Mouse (Mus musculus): Measurements from ENCODE around the gene Psmb6. TPM values are rescaled to one million over a fixed set of nuclear protein-coding genes. Genes with fewer than 3 reads are reported as not detected.
"Not testable (repeated sequence)": the region's sequence is repeated elsewhere in the genome, so short reads cannot be mapped to it uniquely, and the experiment has no call there.

Gene Psmb6
- polyA plus RNA-seq, 1 experiment from 2014 or later, result 763 TPM

DNA sequence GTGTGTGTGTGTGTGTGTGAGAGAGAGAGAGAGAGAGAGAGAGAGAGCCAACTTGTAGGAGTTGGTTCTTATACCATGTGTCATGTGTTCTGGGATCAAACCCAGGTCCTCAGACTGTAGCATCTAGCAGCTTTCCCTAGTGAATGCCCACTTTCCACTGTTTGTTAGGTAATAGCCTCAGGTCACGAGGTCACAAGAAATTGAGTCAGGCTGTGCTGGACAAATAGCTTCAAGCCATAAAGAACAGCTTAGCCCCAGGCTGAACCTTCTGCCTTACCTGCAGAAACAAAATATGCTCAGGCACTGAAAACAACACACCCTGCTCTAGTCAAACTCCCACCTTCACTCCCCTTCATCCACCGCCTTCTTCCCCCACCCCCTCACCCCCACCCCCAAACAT, 13.9 kb upstream of the Psmb6 start:
- Histone ChIP-seq H3K27me3 (no peaks in the 10 kb centered on the region), H3K4me1 (replicated peaks) (peaks cover 10% of the 10 kb centered on the region), H3K9me3 (no peaks in the 10 kb centered on the region), H3K36me3 (no peaks in the 10 kb centered on the region), H3K4me2 (no peak overlapping the region), H3K4me3 (no peak overlapping the region), H3K27ac (replicated peaks) (no peak overlapping the region), H3K9ac (no peak overlapping the region)
- no peak for ATAC-seq (ENCODE audit: low FRiP score, low read depth)
- WGBS, result 84% methylated on average over 2 of the region's 2 CpGs

- H3K4me3 ChIP-seq, result no peak overlapping the region
- H3K4me2 ChIP-seq, result no peak overlapping the region
- H3K4me1 ChIP-seq (replicated peaks), result peaks cover 10% of the 10 kb centered on the region
- H3K9me3 ChIP-seq, result no peaks in the 10 kb centered on the region
- no peak overlapping the region for H3K9ac ChIP-seq
- no peak for ATAC-seq (ENCODE audit: low FRiP score, low read depth)
- WGBS, result 93% methylated on average over 7 of the region's 7 CpGs
- H3K27me3 ChIP-seq, result no peaks in the 10 kb centered on the region
- H3K27ac ChIP-seq (replicated peaks), result no peak overlapping the region
- H3K36me3 ChIP-seq, result no peaks in the 10 kb centered on the region
Measured at GRCm38 (mm10) chr11:70511825-70512224, 13.3 kb upstream of the Psmb6 start.

DNA sequence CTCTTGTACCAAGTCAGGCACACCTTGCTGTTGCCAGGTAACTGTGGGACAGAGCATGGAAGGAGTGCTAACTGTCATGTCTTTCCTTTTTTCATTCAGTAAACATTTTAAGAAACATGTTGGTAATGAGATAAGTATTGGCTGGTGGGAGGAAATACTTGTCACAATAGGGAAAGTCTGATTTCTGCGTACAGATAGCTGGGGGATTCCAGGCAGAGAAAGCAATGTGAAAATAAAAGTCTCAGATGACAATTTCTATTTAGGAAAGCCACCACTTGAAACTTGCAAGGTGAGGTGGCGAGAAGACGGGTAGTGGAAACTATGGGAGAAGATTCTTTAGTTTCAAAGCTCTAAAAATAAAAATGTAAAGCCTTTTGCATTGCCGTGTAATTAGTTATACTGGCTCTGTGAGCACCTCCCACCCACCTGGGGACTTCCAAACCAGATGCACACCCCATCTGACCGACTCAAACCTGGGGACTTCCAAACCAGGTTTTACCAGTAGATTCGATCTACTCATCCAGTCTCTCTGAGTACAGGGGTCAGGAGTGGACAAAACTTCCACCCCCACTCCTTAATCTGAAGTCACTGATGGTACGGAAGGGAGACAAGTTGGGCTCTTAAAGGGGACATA, 12.3 kb upstream of the Psmb6 start:
- Histone ChIP-seq H3K4me3 (no peak overlapping the region), H3K4me1 (replicated peaks) (peaks cover 10% of the 10 kb centered on the region), H3K27ac (replicated peaks) (no peak overlapping the region), H3K27me3 (no peaks in the 10 kb centered on the region), H3K9ac (no peak overlapping the region), H3K4me2 (no peak overlapping the region), H3K36me3 (no peaks in the 10 kb centered on the region), H3K9me3 (no peaks in the 10 kb centered on the region)
- ATAC-seq (ENCODE audit: low FRiP score, low read depth), result no peak
- 82% methylated on average over 7 of the region's 7 CpGs for WGBS

DNA sequence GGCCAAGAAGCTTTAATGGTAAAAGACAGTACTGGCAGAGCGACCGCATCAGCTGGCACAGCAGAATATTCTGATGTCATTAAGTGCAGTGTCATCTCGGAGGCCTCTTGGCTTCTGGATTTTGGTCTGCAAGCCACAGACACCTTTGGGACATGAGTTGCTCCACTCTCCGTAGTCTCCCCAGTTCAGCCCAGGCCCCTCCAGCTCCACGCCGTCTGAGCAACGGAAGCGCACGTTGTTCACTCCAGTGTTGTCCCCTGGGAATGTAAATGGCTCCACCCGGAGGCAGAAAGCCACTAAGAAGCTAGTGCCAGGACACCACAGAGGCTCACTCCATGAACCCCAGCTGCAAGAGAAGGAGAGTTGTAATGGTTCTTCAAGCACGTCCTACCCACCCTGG, 11.6 kb upstream of the Psmb6 start:
- Histone ChIP-seq H3K4me2 (no peak overlapping the region), H3K4me3 (no peak overlapping the region), H3K9ac (no peak overlapping the region), H3K27ac (replicated peaks) (no peak overlapping the region), H3K36me3 (no peaks in the 10 kb centered on the region), H3K9me3 (no peaks in the 10 kb centered on the region), H3K4me1 (replicated peaks) (peaks cover 10% of the 10 kb centered on the region), H3K27me3 (no peaks in the 10 kb centered on the region)
- 43% methylated on average over 11 of the region's 11 CpGs for WGBS
- no peak for ATAC-seq (ENCODE audit: low FRiP score, low read depth)

- Histone ChIP-seq H3K9ac (no peak within 1 kb of the TSS), H3K27ac (replicated peaks) (no peak within 1 kb of the TSS), H3K4me2 (no peak within 1 kb of the TSS), H3K9me3 (no peaks in the 10 kb centered on the region), H3K27me3 (no peaks in the 10 kb centered on the region), H3K4me1 (replicated peaks) (peaks cover 10% of the 10 kb centered on the region), H3K4me3 (no peak within 1 kb of the TSS), H3K36me3 (no peaks in the 10 kb centered on the region)
- ATAC-seq (ENCODE audit: low FRiP score, low read depth), result no peak
- 90% methylated on average over 7 of the region's 7 CpGs for WGBS
Measured at GRCm38 (mm10) chr11:70514288-70514687, 10.9 kb upstream of the Psmb6 start, which contains the start of gene Vmo1. TSS of gene Vmo1 (minus strand) at chr11:70514616.

DNA sequence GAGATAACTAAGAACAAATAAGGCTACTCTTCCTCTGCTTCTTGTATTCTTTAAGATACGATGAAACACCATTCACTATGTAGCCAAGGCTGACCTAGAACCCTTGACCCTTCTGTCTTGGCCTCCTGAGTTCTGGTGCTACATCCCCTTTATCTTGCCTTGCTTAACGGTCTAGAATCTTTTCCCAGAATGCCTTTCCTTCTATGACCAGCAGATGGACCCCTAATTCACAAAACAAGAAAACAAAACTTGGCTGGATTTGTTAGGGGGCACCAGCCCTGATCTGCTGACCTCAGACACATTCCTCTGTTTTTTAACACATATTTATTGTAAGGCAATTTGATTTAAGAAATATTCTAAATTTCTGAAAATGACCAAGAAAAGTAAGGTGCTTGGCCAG, 8.8 kb upstream of the Psmb6 start:
- Histone ChIP-seq H3K27ac (replicated peaks) (no peak overlapping the region), H3K4me2 (no peak overlapping the region), H3K27me3 (no peaks in the 10 kb centered on the region), H3K4me1 (replicated peaks) (peaks cover 7% of the 10 kb centered on the region), H3K9ac (no peak overlapping the region), H3K4me3 (no peak overlapping the region), H3K36me3 (no peaks in the 10 kb centered on the region), H3K9me3 (no peaks in the 10 kb centered on the region)
- no peak for ATAC-seq (ENCODE audit: low FRiP score, low read depth)
- WGBS, result 33% methylated on average over 2 of the region's 2 CpGs

DNA sequence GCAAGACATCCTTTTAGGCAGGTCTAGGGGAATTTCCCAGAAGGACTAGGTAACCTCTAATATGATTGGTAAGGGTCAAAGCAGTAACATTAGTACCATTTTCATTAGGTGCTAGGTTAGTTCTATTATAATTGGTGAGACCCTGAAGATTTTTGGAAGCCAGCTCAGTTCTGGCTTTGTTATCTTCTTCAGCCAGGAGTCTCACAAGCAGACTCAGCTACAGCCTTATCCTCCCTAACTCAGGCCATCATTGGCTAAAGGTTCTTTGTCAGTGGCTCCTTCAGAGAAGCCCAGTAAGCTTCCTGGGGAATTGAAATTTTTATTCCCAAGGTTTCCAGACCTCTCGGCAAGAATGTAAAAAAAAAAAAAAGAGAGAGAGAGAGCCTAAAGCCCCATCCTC, 6.7 kb upstream of the Psmb6 start:
- no peak overlapping the region for H3K4me3 ChIP-seq
- H3K27ac ChIP-seq (replicated peaks), result no peak overlapping the region
- H3K4me2 ChIP-seq, result no peak overlapping the region
- no peak overlapping the region for H3K9ac ChIP-seq
- no peaks in the 10 kb centered on the region for H3K36me3 ChIP-seq
- 61% methylated on average over 1 of the region's 1 CpGs for WGBS
- ATAC-seq (ENCODE audit: low FRiP score, low read depth), result no peak
- no peaks in the 10 kb centered on the region for H3K9me3 ChIP-seq
- no peaks in the 10 kb centered on the region for H3K27me3 ChIP-seq
- H3K4me1 ChIP-seq (replicated peaks), result peaks cover 7% of the 10 kb centered on the region

DNA sequence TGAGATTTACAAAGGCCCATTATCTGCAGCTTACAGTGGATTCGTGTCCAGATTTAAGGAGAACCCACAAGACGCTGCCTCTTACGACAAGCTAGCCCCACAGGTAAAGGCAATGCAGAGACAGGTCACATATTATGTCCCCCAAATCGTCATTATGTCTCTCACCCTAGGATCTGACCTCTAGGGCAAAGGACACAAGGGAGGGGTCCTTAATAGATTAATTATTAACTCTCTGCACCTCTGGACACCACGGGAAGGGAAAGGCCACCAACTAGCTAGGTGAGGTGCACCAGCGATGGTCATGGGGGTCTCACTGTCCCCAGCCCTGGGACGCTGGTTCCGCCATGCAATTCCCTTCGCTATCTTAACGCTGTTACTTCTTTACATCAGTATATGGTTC, 6.2 kb upstream of the Psmb6 start, which contains the start of gene Gltpd2:
TSS of gene Gltpd2 (plus strand) at position 274 of the 400 bp plus-strand sequence.
- Histone ChIP-seq H3K36me3 (no peaks in the 10 kb centered on the region), H3K4me2 (peak within 1 kb of the TSS; percentile 52), H3K9ac (peak within 1 kb of the TSS; percentile 25; the same call in 1 of the 2 replicates), H3K9me3 (no peaks in the 10 kb centered on the region), H3K27me3 (no peaks in the 10 kb centered on the region), H3K4me3 (peak within 1 kb of the TSS; percentile 22), H3K27ac (replicated peaks) (no peak within 1 kb of the TSS), H3K4me1 (replicated peaks) (peaks cover 7% of the 10 kb centered on the region)
- 79% methylated on average over 10 of the region's 10 CpGs for WGBS
- ATAC-seq (ENCODE audit: low FRiP score, low read depth), result no peak

- no peak overlapping the region for H3K27ac ChIP-seq (replicated peaks)
- no peaks in the 10 kb centered on the region for H3K9me3 ChIP-seq
- peak overlapping the region; percentile 22 for H3K4me3 ChIP-seq
- 0 out of 2 replicates have a peak, but pooled peaks have one; percentile 52 for ATAC-seq (ENCODE audit: low FRiP score, low read depth)
- H3K36me3 ChIP-seq, result no peaks in the 10 kb centered on the region
- no peaks in the 10 kb centered on the region for H3K27me3 ChIP-seq
- H3K4me2 ChIP-seq, result peak overlapping the region; percentile 52
- peaks cover 12% of the 10 kb centered on the region for H3K4me1 ChIP-seq (replicated peaks)
- WGBS, result 11% methylated on average over 41 of the region's 41 CpGs
- peak overlapping the region; percentile 25 for H3K9ac ChIP-seq
Measured at GRCm38 (mm10) chr11:70520178-70520769, 4.9 kb upstream of the Psmb6 start.

DNA sequence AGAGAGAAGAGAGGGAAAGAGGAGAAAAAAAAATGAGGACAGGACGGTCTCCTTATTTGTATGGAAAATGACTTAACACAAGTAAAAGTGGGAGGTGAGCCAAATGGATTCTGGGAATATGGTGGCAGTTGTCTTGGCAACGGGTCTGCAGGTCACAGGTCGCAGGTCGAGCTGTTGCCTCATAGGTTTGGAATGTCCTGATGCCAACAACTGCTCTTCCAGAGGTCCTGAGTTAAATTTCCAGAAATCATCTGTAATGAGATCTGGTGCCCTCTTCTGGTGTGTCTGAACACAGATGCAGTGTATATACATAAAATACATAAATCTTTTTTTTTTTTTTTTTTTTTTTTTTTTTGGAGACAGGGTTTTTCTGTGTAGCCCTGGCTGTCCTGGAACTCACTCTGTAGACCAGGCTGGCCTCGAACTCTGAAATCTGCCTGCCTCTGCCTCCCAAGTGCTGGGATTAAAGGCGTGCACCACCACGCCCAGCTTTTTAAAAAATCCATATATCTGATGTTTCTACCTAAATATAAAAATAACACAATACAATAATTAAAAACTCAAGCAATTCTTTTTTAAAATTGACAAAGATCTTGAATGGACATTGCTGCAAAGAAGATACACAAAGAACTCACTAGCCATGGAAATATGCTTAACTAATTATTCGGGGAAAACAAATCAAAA, 1.7 kb upstream of the Psmb6 start:
- not testable (repeated sequence) for H3K4me2 ChIP-seq; H3K9me3 ChIP-seq; H3K9ac ChIP-seq; H3K27ac ChIP-seq (replicated peaks); H3K27me3 ChIP-seq; ATAC-seq (ENCODE audit: low FRiP score, low read depth); H3K4me3 ChIP-seq
- peaks cover 18% of the 10 kb centered on the region for H3K36me3 ChIP-seq
- WGBS, result 92% methylated on average over 8 of the region's 8 CpGs
- peaks cover 25% of the 10 kb centered on the region for H3K4me1 ChIP-seq (replicated peaks)

DNA sequence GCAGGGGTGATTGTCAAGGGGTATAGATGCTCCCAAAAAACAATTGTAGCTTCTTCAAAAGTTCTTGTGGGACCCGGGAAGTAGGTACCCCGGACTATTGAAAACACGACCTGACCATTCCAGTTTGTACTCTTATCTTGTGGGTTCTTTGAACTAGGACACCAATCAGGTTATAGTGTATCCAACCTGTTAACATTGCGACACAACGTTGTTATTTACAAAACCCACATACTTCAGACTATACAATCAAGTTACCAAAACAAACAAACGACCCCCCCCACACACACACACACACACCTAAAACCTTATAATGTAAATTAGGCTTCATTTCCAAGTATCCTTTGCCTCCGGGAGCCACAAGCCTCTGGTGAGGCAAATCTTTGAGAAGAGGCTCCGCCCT, 385 bp upstream of the Psmb6 start:
- peak overlapping the region; percentile 75 for H3K4me3 ChIP-seq
- peak; percentile 9; the same call in 1 of the 2 replicates for ATAC-seq (ENCODE audit: low FRiP score, low read depth)
- peak overlapping the region; percentile 93 for H3K4me2 ChIP-seq
- peaks cover 25% of the 10 kb centered on the region for H3K4me1 ChIP-seq (replicated peaks)
- no peaks in the 10 kb centered on the region for H3K27me3 ChIP-seq
- no peaks in the 10 kb centered on the region for H3K9me3 ChIP-seq
- WGBS, result 8% methylated on average over 8 of the region's 8 CpGs
- H3K36me3 ChIP-seq, result peaks cover 22% of the 10 kb centered on the region
- H3K27ac ChIP-seq (replicated peaks), result no peak overlapping the region
- 0 out of 2 replicates have a peak overlapping the region, but pooled peaks have one; percentile 35 for H3K9ac ChIP-seq

DNA sequence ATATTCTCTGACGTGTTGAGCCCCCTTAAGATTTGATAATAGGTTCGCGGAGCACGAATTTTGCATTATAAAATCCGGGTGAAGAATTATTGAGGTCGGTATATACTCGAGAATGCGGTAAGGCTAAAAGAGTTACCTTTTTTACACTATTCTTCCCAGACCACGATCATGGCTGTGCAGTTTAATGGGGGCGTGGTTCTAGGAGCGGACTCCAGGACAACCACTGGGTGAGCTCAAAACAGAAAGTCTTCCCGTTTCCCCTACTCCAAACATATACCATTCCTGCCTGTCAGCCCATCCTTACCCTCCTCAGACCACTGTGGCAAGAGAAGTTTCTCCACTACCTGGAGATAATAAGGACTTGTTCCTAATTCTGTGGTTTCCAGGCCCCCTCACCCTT, 559 bp downstream of the Psmb6 start:
- Histone ChIP-seq H3K4me2 (peak overlapping the region; percentile 93), H3K27me3 (no peaks in the 10 kb centered on the region), H3K36me3 (peaks cover 22% of the 10 kb centered on the region), H3K9me3 (no peaks in the 10 kb centered on the region), H3K4me3 (peak overlapping the region; percentile 75), H3K9ac (peak overlapping the region; percentile 62), H3K4me1 (replicated peaks) (peaks cover 18% of the 10 kb centered on the region), H3K27ac (replicated peaks) (peak overlapping the region; percentile 71)
- peak; percentile 17; the same call in 1 of the 2 replicates for ATAC-seq (ENCODE audit: low FRiP score, low read depth)
- 2% methylated on average over 12 of the region's 12 CpGs for WGBS
